Mouse (Mus musculus) frontal cortex, adult 2 months (tissue): ENCODE measurements at regions not wholly inside any gene's neighbourhood (a gene's known extent, or its start where the extent isn't known, plus 50 kb on each side); places are given as distances from the start of the nearest gene placed in this dataset.

Experiments used
- DNase-seq, 2 experiments: peaks; one replicate each; pipeline ENCODE4 v3.0.0; 2022; ENCODE audit warnings: low spot score in 1 of 2; ENCODE audit errors: extremely low spot score in 1 of 2

GRCm38 (mm10) chr9:116241933-116242526 lies 66.9 kb upstream of the Tgfbr2 start:
- no peak for DNase-seq

GRCm38 (mm10) chr9:116241290-116241689 lies 66.1 kb upstream of the Tgfbr2 start:
- no peak for DNase-seq

DNA sequence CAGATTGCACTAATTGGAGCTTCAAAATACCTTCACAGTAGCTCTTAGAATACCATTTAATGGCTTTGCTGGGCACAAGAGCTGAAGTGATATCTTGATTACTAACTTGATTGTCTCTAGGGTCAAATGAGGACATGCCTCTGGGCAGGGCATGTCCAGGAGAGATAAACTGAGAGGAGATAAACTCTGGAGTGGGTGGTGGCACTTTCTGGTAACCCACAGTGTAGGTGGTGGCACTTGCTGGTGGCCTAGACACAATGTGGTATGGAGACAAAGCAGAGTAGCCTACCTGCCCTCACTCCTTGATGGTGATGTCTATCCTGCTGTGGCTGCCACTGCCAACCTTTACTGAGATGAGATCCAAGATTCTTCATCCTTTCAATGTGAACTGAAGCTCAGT lies 61.7 kb upstream of the Tgfbr2 start:
- no peak for DNase-seq

GRCm38 (mm10) chr9:116234170-116234569 lies 59.0 kb upstream of the Tgfbr2 start:
- no peak for DNase-seq

- DNase-seq = no peak
These were observed 57.2 kb upstream of the Tgfbr2 start for GRCm38 (mm10) chr9:116232386-116232785.

GRCm38 (mm10) chr9:116231351-116232311 lies 56.5 kb upstream of the Tgfbr2 start:
- DNase-seq = no peak

GRCm38 (mm10) chr9:116230346-116230745 lies 55.2 kb upstream of the Tgfbr2 start:
- DNase-seq = no peak

DNA sequence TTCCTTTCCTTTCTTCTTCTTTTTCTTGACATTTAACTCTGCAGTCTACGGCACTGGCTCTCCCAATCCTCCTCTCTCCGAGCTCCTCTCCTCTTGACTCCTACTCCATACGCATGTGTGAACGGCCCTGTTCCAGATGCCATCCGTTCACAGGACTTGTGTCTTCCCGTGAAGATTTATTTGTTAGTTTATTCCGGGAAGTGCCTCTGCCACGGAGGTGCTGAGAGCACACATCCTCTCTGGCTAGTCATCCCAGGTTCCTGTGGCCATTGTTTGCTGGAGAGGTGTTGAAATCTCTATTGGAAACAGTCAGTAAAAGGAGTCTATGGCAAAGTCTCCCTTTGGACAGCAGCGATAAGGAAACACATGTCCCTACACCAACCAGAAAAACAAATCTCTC lies 53.3 kb upstream of the Tgfbr2 start:
- DNase-seq = no peak

- no peak for DNase-seq
These were observed 52.6 kb upstream of the Tgfbr2 start for GRCm38 (mm10) chr9:116227738-116228137.
